Mouse (Mus musculus) cortical plate, adult 2 months (tissue): ENCODE data around the gene Tacr3.

Experiments
- CTCF ChIP-seq: fragments of 200-500 bp; IDR thresholded peaks from 2 replicates; pipeline ENCODE4 v1.5.1; 2011; ENCODE audit warnings: mild to moderate bottlenecking, control low read depth, low read length; ENCODE audit not compliant: insufficient read depth; ENCODE audit errors: extremely low read depth
- POLR2A ChIP-seq: fragments of 200-500 bp; IDR thresholded peaks from 2 replicates; pipeline ENCODE4 v1.6.1; 2011; ENCODE audit warnings: mild to moderate bottlenecking, low read length, control low read depth; ENCODE audit not compliant: insufficient read depth; ENCODE audit errors: extremely low read depth

DNA sequence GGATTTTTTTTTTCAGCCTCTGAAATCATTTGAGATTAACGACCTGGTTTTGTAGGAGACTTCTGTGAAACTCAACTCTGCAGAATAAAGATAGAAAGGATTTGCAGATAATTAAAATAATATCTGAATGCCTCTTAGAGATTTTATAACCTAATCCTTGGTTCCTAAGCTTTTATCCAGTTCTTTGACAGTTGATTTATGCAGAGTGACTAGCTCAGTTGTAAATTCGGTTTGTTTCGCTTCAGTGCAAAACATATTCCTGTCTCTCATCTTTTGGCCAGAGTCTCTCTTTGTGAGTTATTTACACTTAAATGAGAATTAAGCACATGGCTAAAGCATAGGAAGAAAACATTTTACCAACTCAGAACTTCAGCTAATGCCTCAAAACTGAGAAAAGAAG is 151.3 kb downstream of the Tacr3 start:
- TF ChIP-seq CTCF (no peak), POLR2A (no peak)
